Mouse (Mus musculus) neural tube, embryonic 11.5 days (tissue): Measurements from ENCODE around the gene Map1lc3b. TPM values are rescaled to one million over a fixed set of nuclear protein-coding genes. Genes with fewer than 3 reads are reported as not detected.

Experiments used
- polyA plus RNA-seq: library from polyadenylated mRNA; unstranded; fragments of >200 nt; fragmentation: Nextera tagmentation; extraction: Ambion mirVana; gene quantifications from 2 replicates; pipeline ENCODE4 v1.2.1, GENCODE M21; 2014

Gene Map1lc3b
- polyA plus RNA-seq, 1 experiment from 2014 or later = 313 TPM

Other genes with a start within 250 kb of the Map1lc3b start
- gene 1700018B08Rik, start 46.0 kb upstream of the Map1lc3b start, polyA plus RNA-seq = not detected in 2 replicates
- 17.5 and 20.0 TPM in 2 replicates for gene Fbxo31, start 11.6 kb upstream of the Map1lc3b start, polyA plus RNA-seq
- 21.3 and 23.3 TPM in 2 replicates for gene Zcchc14, start 62.5 kb downstream of the Map1lc3b start, polyA plus RNA-seq
- gene Jph3, start 139.3 kb downstream of the Map1lc3b start, polyA plus RNA-seq = 16.9 and 18.1 TPM in 2 replicates
- gene Klhdc4, start 239.2 kb downstream of the Map1lc3b start, polyA plus RNA-seq = 57.8 and 59.3 TPM in 2 replicates